Mouse (Mus musculus): ENCODE data around the gene Zfp800.

Zfp800 gene

DNA sequence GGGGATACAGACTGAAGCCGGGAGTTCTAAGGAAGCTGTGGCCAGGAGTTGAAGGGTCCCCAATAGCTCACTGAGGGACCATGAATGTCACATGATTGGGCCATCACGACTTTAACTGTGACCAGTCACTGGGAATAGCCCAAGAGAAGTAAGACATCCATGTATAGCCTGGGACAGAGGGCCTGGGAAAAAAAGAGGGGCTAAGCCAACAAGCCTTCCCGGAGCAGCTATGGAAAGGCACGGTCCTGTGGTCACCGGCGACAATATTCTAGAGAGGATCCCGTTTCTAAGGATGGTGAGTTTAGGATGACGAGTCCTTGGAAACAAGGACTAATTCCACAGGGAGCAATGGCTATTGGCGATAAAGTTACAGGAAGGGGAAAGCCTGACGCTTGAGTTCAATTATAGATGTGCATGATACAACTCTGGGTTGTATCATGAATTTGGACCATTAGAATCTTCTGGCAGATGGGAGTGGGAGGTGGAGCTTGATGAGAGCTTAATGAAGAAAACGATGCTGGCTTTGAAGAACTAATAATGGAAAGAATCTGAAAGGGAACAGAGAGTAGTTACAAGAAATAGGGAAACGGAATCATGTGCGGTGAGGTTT lies 183.0 kb downstream of the Zfp800 start:
- no peak for DNase-seq (ENCODE audit: low spot score in 2 of 2)

DNA sequence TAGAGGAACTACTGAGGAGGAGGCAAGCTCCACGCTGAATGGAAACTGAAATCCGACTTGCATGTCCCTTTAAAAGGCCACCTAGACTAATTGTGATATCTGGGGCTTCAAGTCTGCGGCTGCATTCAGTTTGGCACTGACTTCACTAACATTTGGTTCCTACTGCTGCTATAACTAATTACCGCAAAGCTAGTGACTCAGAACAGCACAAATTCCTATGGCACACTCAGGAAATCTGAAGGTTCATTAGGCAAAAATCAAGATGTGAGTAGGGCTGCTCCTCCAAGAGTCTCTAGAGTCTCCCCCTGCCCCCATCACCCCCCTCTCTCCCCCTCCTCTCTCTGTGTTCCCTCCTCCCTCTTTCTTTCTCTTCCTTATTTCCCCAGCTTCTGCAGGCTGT lies 194.4 kb downstream of the Zfp800 start:
- no peak for DNase-seq (ENCODE audit: low spot score in 2 of 2)

DNA sequence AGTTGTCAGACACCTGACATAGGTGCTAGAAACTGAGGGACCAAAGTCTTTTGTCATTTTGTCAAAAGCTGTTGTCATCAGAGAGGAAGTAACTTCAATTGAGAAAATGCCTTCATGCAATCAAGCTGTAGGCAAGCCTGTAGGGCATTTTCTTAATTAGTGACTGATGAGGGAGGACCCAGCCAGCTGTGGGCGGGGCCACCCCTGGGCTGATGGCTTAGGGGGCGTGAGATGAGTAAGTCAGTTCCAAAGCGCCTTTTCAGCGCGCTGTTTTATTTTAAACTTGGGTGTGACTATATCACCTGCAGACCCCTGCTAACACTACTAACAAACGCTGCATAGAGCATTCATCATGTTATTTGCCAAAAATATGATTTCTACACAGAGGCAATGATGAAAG lies 195.0 kb downstream of the Zfp800 start:
- no peak for DNase-seq (ENCODE audit: low spot score in 2 of 2)

DNA sequence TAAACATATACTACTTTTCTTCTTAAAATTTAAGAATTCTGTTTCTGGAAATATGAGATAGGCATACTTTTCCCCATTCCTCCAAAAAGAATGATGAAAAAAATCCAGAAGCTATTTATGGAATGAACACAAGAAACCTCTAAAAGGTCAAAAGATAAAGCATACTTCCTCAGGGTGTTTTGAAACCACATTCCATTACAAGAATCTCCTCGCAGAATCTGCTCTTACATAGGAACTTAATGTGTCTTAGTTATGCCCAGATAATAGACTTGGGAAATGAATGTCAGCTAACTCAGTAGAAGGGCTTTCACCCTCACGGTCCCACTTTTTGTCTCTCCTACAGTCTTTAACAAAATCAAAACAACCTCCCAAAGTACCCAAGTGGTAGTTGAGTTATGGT lies 203.9 kb downstream of the Zfp800 start:
- no peak for DNase-seq (ENCODE audit: low spot score in 2 of 2)

DNA sequence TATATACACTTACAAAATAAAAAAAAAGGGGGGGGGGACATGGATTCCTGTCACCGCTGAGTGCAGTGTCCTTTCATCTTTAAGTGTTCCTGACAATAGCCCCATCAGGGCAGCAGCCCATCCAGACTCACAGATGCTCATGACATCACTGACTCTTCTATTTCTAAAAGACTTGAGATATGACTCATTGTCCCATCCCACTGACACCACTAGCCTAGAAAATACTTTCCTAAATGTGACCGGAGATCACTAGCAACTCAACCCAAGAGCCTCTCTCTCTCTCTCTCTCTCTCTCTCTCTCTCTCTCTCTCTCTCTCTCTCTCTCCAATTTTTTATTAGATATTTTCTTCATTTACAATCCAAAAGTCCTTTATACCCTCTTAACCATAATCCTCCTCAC lies 205.9 kb downstream of the Zfp800 start:
- DNase-seq (ENCODE audit: low spot score in 2 of 2): no peak

Data from thymus, postnatal 10 days (tissue).